Mouse (Mus musculus) left cerebral cortex, postnatal 14 days (tissue): ENCODE data around the gene Ahcy. TPM values are rescaled to one million over a fixed set of nuclear protein-coding genes. Genes with fewer than 3 reads are reported as not detected.
A peak's percentile ranks its signal among the peaks of the same experiment; 100 is the strongest.
"Not testable (repeated sequence)": the region's sequence is repeated elsewhere in the genome, so short reads cannot be mapped to it uniquely, and the experiment has no call there.

Experiments
- DNase-seq, 2 experiments: peaks; one replicate each; pipeline ENCODE4 v3.0.0; 2021 to 2022; ENCODE audit warnings: low spot score in 2 of 2, mixed read lengths in 1 of 2
- intact Hi-C: fragments of 180-260 bp; cut with DNase I; formaldehyde crosslinking; loops from one replicate; pipeline ENCODE4 v1.15.1; 2025
- total RNA-seq, 2 experiments: library from RNA; stranded (reverse); gene quantifications; 2 replicates each; pipeline ENCODE4 v1.2.3; 2021

Gene Ahcy
- total RNA-seq, 2 experiments from 2014 or later, result 12.1 to 12.7 TPM

DNA sequence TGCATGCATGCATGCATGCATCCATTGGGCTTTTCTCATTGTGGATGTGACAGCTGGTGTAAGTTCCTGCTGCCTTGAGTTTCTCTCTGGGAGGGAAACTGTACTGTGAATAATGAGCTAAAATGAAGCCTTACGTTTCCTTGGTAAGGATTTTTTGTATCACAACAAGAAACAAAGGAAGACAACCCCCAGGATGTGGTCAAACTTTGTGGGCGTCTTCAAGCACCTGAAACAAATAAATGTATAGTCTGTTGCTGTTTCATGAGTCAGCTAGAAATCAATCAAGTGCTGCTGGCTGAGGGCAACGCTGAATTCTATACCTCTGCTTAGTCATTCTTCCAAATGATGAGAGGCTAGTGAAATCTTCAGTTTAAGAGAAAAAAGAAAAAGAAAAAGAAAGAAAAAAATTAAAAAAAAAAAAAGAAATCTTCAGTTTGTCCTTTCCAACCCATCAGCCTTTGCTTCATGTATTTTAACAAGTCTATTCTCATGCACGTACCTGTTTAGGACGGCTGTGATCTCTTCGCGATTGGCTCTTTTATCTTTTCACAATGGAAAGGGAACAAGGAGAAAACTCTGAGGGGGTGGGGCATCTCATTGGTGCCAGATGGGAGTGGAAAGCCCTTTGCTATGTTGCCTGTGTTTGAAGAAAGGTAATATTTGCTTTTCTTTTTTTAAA is 5.3 kb upstream of the Ahcy start:
- intact Hi-C loops, result no loop called here
- DNase-seq, result no peak

- DNase-seq, result no peak
- intact Hi-C loops, result no loop called here
These were observed 1.4 kb upstream of the Ahcy start for GRCm38 (mm10) chr2:155075649-155076048.

GRCm38 (mm10) chr2:155074766-155075330 is 551 bp upstream of the Ahcy start:
- intact Hi-C loops, result no loop called here
- DNase-seq, result peak; percentile 6 to 14

DNA sequence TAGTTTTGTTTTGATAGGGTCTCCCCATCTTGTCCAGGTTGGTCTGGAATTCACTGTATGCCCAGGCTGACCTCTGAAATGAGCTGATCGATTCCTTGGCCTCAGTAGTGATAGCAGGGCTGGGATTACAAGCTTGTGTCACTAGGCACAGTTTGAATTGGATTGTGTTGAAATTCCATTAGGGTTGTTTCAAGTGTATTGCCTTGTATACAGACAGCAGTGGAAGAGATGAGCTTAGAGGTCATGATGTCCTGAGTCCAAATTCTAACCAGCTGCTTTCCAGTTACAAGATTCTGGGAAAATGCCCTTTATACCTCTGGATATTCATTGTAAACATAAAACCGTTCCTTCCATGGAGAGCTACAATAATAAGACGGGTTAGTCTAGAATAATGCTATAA is 950 bp downstream of the Ahcy start:
- intact Hi-C loops, result no loop called here
- no peak for DNase-seq

GRCm38 (mm10) chr2:155072353-155073145 is 1.7 kb downstream of the Ahcy start:
- no peak for DNase-seq
- intact Hi-C loops, result no loop called here

DNA sequence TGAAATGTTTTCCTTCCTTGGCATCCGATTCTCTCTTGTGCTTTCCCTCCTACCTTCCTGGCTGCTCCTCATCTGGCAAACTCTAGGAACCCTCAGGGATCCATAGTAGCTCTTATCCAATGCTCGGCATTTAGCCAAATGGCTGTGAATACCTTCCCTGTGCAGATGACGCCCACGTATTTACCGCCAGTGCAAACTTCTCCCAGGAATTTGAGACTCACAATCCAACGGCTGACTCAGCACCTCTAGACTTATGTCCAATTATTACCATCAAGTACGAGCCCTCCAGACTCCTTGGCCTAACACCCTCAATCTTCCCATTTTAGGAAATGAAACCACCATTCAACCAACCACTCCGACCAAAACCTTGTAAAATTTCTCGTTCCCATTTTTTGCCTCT is 3.3 kb downstream of the Ahcy start:
- intact Hi-C loops, result no loop called here
- DNase-seq, result no peak

GRCm38 (mm10) chr2:155057361-155057760 is 16.9 kb downstream of the Ahcy start:
- intact Hi-C loops, result no loop called here
- DNase-seq, result no peak

DNA sequence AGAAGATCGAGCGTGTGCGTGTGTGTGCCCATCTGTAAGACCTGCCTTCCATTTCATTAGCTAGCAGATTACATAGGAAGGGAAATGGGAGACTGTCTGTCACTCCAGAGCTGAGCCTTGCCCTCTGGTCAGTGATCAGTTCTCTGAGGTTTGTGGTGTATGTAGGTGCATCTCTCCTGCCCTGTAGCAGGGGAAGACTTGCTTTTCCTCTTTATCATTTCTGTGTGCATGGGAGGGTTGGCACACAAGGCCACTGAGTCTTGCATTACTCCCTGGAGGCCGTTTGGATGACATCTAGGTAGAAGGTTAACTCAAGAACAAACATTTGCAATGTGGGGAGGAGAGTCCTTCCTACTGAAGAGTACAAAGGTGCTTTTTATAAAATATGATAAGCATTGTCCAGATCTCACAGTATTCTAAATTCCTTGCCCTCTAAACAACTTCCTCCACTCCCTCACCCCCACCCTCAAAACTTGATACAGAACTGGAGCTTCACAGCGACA is 18.2 kb downstream of the Ahcy start:
- intact Hi-C loops, result no loop called here
- no peak for DNase-seq

DNA sequence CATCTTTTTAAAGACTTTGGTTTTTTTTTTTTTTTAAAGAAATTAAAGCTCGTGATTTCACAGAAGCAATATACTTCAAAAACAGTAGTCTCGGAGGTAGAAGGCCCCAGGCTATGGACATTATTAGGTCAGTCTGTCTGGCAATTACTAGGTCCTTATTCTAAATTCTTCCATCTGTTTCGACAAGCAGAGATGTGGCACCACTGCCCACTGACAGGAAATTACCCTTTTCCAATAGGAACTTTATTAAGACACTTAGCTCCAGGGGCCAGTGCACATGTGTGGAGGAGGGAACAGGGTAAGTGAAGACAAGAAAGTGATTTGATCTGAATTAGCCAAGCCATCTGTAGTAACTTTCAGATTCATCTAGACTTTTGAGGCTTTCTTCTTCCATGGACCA is 19.6 kb downstream of the Ahcy start:
- DNase-seq, result no peak
- intact Hi-C loops, result no loop called here

- DNase-seq, intact Hi-C loops: not testable (repeated sequence)
These were observed 20.8 kb downstream of the Ahcy start for GRCm38 (mm10) chr2:155053512-155053911.

DNA sequence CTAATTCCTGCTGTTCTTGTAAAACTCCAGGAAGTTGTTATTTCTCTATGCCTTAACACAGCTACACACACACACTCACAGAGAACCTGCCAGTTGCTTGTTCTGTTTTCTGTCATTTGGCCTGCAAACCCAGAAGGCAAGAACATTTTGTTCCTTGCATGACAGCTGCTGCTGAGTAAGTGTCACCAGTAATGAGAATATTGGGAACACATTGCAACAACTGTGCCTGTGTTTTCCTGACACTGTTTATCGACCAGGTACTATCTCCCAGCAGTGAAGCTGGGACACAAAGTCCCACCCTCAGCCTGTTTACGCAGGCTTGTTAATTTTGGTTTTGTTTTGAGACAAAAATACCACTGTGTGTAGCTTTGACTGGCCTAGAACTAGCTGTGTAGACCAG is 21.6 kb downstream of the Ahcy start:
- DNase-seq, result peak; percentile 7 to 57
- intact Hi-C loops, result no loop called here

DNA sequence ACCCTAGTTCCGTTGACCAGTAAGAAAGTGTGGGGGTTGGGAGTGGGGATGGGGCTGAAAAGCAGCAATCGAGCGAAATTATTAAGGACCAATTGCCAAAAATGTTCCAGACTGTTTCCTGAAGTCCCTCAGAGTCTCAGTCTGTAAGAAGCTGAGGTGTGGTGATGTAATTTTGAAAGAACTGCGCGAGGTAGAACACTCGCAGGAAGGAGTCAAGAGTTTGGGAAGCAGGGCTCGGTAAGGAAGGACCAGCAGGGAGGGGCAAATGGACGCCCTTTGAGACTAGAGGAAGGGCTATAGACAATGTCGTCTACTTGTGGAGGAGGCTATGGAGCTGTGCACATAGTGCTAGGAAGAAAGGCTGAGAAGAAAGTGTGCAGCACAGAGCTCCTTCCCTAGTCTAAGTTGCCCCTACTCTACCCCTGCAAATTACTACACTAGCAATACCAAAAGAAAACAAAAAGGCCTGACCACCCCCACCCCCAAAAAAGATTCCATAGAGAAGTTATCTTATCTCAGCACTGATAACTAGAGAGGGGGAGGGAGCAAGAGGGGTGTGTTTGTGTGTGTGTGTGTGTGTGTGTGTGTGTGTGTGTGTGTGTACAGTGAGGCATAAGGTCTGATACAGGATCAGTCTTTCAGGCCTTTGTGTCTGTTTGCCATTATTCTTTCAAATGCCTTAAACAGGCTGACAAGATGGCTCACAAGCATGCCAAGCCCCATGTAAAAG is 22.5 kb downstream of the Ahcy start:
- DNase-seq, result no peak
- intact Hi-C loops, result no loop called here

GRCm38 (mm10) chr2:155050504-155051236 is 23.6 kb downstream of the Ahcy start:
- intact Hi-C loops, result no loop called here

GRCm38 (mm10) chr2:155050108-155050503 is 24.2 kb downstream of the Ahcy start:
- intact Hi-C loops, result no loop called here
- DNase-seq, result no peak

More at GRCm38 (mm10) chr2:155050504-155051236, 23.6 kb downstream of the Ahcy start:
- DNase-seq, result peak; percentile 95 to 96

DNA sequence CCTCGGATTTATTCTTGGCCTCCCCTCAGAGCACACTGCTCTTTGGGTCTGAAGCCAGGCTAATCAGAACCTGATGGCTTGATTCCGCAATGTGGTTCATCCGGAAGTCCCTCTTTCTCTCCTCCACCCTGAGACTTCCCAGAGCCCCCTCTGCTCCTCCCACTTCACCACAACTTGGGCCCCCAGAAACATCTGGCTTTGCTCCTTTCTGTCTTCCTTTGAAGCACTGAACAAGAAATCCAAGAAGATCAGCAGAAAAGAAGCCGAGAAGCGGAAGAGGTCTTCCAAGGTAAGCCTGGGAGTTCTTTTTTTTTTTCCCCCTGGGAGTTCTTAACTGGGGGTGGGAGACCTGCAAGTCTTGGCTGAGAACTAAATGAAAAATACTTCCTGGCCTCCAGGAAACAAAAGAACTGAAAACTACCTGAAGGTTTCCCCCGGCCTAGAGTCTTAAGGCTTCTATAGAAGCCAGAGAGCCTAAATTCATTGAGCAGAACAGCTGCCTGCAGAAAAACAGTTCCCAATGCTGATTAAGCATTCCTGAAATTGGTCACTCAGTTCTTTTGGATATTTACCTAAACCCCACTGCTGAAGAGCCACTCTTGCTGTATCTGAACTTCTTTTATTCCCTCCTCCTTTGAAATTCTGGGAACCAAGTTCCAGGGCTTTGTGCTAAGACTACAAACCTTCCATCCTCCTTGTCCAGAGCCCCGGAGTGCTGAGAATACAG is 26.7 kb downstream of the Ahcy start:
- intact Hi-C loops, result no loop called here
- no peak for DNase-seq

- intact Hi-C loops, result no loop called here
- no peak for DNase-seq
These were observed 27.5 kb downstream of the Ahcy start for GRCm38 (mm10) chr2:155046803-155047202.

GRCm38 (mm10) chr2:155045075-155045474 is 29.2 kb downstream of the Ahcy start:
- intact Hi-C loops, result no loop called here
- DNase-seq, result no peak

DNA sequence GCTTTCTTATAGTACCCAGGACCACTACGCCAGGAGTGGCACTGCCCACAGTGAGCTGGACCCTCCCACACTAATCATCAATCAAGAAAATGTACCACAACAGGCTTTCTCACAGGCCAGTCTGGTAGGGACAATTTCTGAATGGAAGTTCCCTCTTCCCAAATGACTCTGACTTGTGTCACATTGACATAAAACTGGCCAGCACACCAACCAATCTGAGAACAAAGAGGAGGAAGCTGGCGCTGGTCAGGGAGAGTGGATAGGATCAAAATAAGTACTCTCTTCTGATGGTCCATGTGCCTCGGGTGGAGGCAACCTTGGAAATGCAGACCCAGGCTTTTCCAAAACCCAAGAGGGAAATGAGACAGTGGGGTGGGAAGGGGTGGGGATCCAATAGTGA is 29.8 kb downstream of the Ahcy start:
- DNase-seq, result no peak

GRCm38 (mm10) chr2:155039956-155040355 is 34.3 kb downstream of the Ahcy start:
- intact Hi-C loops, result no loop called here
- DNase-seq, result no peak

More for the DNA sequence above, 29.8 kb downstream of the Ahcy start:
- intact Hi-C loops, result no loop called here
